In the genomic region with DNA sequence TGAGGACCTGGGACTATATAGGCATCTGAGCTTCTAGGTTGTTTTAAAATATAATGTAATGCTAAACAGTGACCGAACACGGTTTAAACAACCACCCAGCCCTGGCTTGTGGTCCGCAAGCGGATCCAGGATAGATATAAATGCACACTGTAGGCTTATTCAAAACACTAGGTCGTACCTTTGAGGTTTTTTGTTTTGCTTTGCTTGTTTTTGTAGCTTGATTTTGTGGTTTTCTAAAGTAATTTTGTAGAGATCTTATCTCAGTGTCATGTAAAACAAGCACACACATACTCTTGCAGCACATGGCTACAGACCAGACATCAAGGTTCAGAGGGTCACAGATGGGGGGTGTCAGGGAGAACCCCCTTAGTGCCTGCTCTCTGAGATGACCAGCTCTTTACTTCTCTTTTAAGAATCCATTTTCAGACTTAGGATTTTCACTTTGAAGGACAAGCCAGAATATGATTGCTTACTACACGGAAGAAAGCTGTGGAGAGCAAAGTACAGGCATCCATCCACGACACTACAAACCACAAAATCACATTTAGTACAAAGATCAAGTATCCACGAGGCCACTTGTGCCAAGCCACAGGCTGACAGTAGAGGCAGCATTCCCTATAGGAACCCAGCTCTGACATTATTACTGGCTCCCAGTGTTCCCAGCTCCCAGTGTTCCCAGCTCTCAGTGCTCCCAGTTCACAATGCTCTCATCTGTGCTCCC, we compare ENCODE assay signal across 18 mouse cellular contexts.
A peak's percentile ranks its signal among the peaks of the same experiment; 100 is the strongest.
DNase-seq lines count a peak whose midpoint lies in the region; ATAC-seq lines count a peak whose summit lies in the region.
"Had no signal": no experiment of that assay in that cellular context is flagged by ENCODE, and none has a peak within 500 bp of the region (broad histone marks: within the 10 kb centered on the region; RNA-seq: fewer than 3 reads in every experiment).

No protein-coding gene starts in this region.

- H3K9me3 ChIP-seq in heart, embryonic 10.5 days, result no peaks in the 10 kb centered on the region
- H3K9me3 ChIP-seq in heart, embryonic 12.5 days (replicated peaks), result peaks cover 8% of the 10 kb centered on the region
- H3K9me3 ChIP-seq: embryonic facial prominence, embryonic 12.5 days; forebrain, embryonic 10.5 days; limb, embryonic 12.5 days; liver, embryonic 12.5 days; midbrain, embryonic 10.5 days; neural tube, embryonic 13.5 days had no signal

- WGBS in heart, embryonic 10.5 days, result 80% methylated on average over 8 of the region's 8 CpGs
- WGBS in heart, embryonic 12.5 days, result 80% methylated on average over 8 of the region's 8 CpGs

- H3K27ac ChIP-seq in heart, embryonic 10.5 days, result no peak overlapping the region
- H3K27ac ChIP-seq in heart, embryonic 12.5 days (ENCODE audit: poor library complexity, severe bottlenecking), result no peak overlapping the region
- H3K27ac ChIP-seq: embryonic facial prominence, embryonic 12.5 days; forebrain, embryonic 10.5 days; gastrocnemius, adult 2 months; limb, embryonic 12.5 days; liver, embryonic 12.5 days; midbrain, embryonic 10.5 days; neural tube, embryonic 13.5 days had no signal

- H3K4me3 ChIP-seq in heart, embryonic 10.5 days, result no peak overlapping the region
- H3K4me3 ChIP-seq in heart, embryonic 12.5 days, result no peak overlapping the region
- H3K4me3 ChIP-seq: embryonic facial prominence, embryonic 12.5 days; forebrain, embryonic 10.5 days; gastrocnemius, adult 2 months; limb, embryonic 12.5 days; liver, embryonic 12.5 days; midbrain, embryonic 10.5 days; neural tube, embryonic 13.5 days had no signal

- peak; percentile 19 for DNase-seq in heart, embryonic 10.5 days (ENCODE audit: low spot score)
- DNase-seq in A20 (ENCODE audit: low read depth, low spot score), result peak; percentile 40
- peak; percentile 43 for DNase-seq in T-cell, adult 2 months (ENCODE audit: low spot score)
- DNase-seq in induced T-regulatory cell, adult 2 months (ENCODE audit: low read depth), result peak; percentile 55
- no peak for DNase-seq in left cerebral cortex, adult 9 months (ENCODE audit: low spot score in 2 of 2)
- DNase-seq in urinary bladder, postnatal 10 days (ENCODE audit: low spot score), result no peak
- DNase-seq in layer of hippocampus, postnatal 10 days (ENCODE audit: low spot score in 2 of 2), result no peak
- DNase-seq: layer of hippocampus, adult 9-11 months; right cerebral cortex, adult 18-20 months had no signal

- ATAC-seq in heart, embryonic 12.5 days (ENCODE audit: insufficient number of reproducible peaks, low FRiP score), result no peak
- ATAC-seq: hindbrain, embryonic 16.5 days; liver, embryonic 12.5 days had no signal

- H3K4me2 ChIP-seq in heart, embryonic 12.5 days, result no peak overlapping the region
- H3K4me2 ChIP-seq: embryonic facial prominence, embryonic 12.5 days; limb, embryonic 12.5 days; liver, embryonic 12.5 days; neural tube, embryonic 13.5 days had no signal

- H3K27me3 ChIP-seq in heart, embryonic 10.5 days (ENCODE audit: insufficient read depth, poor library complexity, severe bottlenecking), result no peaks in the 10 kb centered on the region
- no peaks in the 10 kb centered on the region for H3K27me3 ChIP-seq in heart, embryonic 12.5 days (replicated peaks)
- H3K27me3 ChIP-seq: embryonic facial prominence, embryonic 12.5 days; limb, embryonic 12.5 days; liver, embryonic 12.5 days; neural tube, embryonic 13.5 days had no signal

- H3K4me1 ChIP-seq in heart, embryonic 10.5 days, result peaks cover 11% of the 10 kb centered on the region; the same call in 1 of the 2 replicates
- H3K4me1 ChIP-seq in heart, embryonic 12.5 days (replicated peaks), result peaks cover 9% of the 10 kb centered on the region; the same call in 1 of the 2 replicates
- H3K4me1 ChIP-seq: embryonic facial prominence, embryonic 12.5 days; forebrain, embryonic 10.5 days; liver, embryonic 12.5 days; midbrain, embryonic 10.5 days; neural tube, embryonic 13.5 days had no signal

- no peak overlapping the region for H3K9ac ChIP-seq in heart, embryonic 12.5 days
- H3K9ac ChIP-seq: embryonic facial prominence, embryonic 12.5 days; limb, embryonic 12.5 days; liver, embryonic 12.5 days; neural tube, embryonic 13.5 days had no signal

- H3K36me3 ChIP-seq in heart, embryonic 10.5 days, result no peaks in the 10 kb centered on the region
- H3K36me3 ChIP-seq in heart, embryonic 12.5 days, result no peaks in the 10 kb centered on the region; the same call in 1 of the 2 replicates
- H3K36me3 ChIP-seq: embryonic facial prominence, embryonic 12.5 days; forebrain, embryonic 10.5 days; limb, embryonic 12.5 days; liver, embryonic 12.5 days; midbrain, embryonic 10.5 days; neural tube, embryonic 13.5 days had no signal

Comparison
In these comparisons a context has a peak if more than half of its experiments do, and no peak if none do; other contexts are left out.
1. DNase-seq: peak in heart, embryonic 10.5 days (single experiment), A20 (single experiment), T-cell, adult 2 months (single experiment) and induced T-regulatory cell, adult 2 months (single experiment); none in left cerebral cortex, adult 9 months (0 of 2), urinary bladder, postnatal 10 days (single experiment) and layer of hippocampus, postnatal 10 days (0 of 2).